Mouse (Mus musculus): ENCODE results near the gene Hunk. TPM values are rescaled to one million over a fixed set of nuclear protein-coding genes. Genes with fewer than 3 reads are reported as not detected.

Gene Hunk
- 0.51 and 1.4 TPM in 2 replicates for polyA plus RNA-seq (2012; rRNA removed)

GRCm38 (mm10) chr16:90385688-90386513 lies at the start of gene Hunk:
Gene Hunk (plus strand): TSS chr16:90386013.
- TF ChIP-seq CTCF (IDR thresholded peaks at IDR 0.05; ENCODE audit: extremely low read depth, insufficient read length, insufficient replicate concordance, low read depth, low read length): 0 out of 2 replicates have a peak, but pooled peaks have one; percentile 1
- 0 out of 2 replicates have a peak, but pooled peaks have one; percentile 15 for TF ChIP-seq POLR2A (IDR thresholded peaks at IDR 0.05; ENCODE audit: low read depth, low read length)
- Histone ChIP-seq H3K36me3 (ENCODE audit: control insufficient read depth, insufficient read depth, low read length) (no peaks in the 10 kb centered on the region), H3K4me1 (ENCODE audit: control insufficient read depth, insufficient read depth, insufficient read length, low read length) (peaks cover 3% of the 10 kb centered on the region), H3K4me3 (ENCODE audit: low read depth, low read length) (peak within 1 kb of the TSS; percentile 65), H3K27me3 (ENCODE audit: control insufficient read depth, insufficient read depth, low read length) (peaks cover 9% of the 10 kb centered on the region), H3K27ac (ENCODE audit: insufficient read depth, low read depth, low read length) (no peak within 1 kb of the TSS)
- 1% methylated on average over 99 of the region's 101 CpGs for WGBS

GRCm38 (mm10) chr16:90339026-90339425 lies 46.8 kb upstream of the Hunk start:
- 88% methylated on average over 6 of the region's 6 CpGs for WGBS
- Histone ChIP-seq H3K27ac (ENCODE audit: insufficient read depth, low read depth, low read length) (no peak overlapping the region), H3K36me3 (ENCODE audit: control insufficient read depth, insufficient read depth, low read length) (no peaks in the 10 kb centered on the region), H3K4me3 (ENCODE audit: low read depth, low read length) (no peak overlapping the region), H3K4me1 (ENCODE audit: control insufficient read depth, insufficient read depth, insufficient read length, low read length) (no peaks in the 10 kb centered on the region), H3K27me3 (ENCODE audit: control insufficient read depth, insufficient read depth, low read length) (no peaks in the 10 kb centered on the region)
- TF ChIP-seq POLR2A (IDR thresholded peaks at IDR 0.05; ENCODE audit: low read depth, low read length): no peak
- no peak for TF ChIP-seq CTCF (IDR thresholded peaks at IDR 0.05; ENCODE audit: extremely low read depth, insufficient read length, insufficient replicate concordance, low read depth, low read length)

- WGBS: 88% methylated on average over 5 of the region's 5 CpGs
- no peaks in the 10 kb centered on the region for H3K4me1 ChIP-seq (ENCODE audit: control insufficient read depth, insufficient read depth, insufficient read length, low read length)
- H3K36me3 ChIP-seq (ENCODE audit: control insufficient read depth, insufficient read depth, low read length): no peaks in the 10 kb centered on the region
Measured at GRCm38 (mm10) chr16:90341086-90341485, 44.7 kb upstream of the Hunk start.

GRCm38 (mm10) chr16:90349700-90350548 lies 35.9 kb upstream of the Hunk start:
- Histone ChIP-seq H3K4me1 (ENCODE audit: control insufficient read depth, insufficient read depth, insufficient read length, low read length) (no peaks in the 10 kb centered on the region), H3K36me3 (ENCODE audit: control insufficient read depth, insufficient read depth, low read length) (no peaks in the 10 kb centered on the region), H3K27me3 (ENCODE audit: control insufficient read depth, insufficient read depth, low read length) (no peaks in the 10 kb centered on the region), H3K4me3 (ENCODE audit: low read depth, low read length) (no peak overlapping the region), H3K27ac (ENCODE audit: insufficient read depth, low read depth, low read length) (no peak overlapping the region)
- TF ChIP-seq POLR2A (IDR thresholded peaks at IDR 0.05; ENCODE audit: low read depth, low read length): no peak
- TF ChIP-seq CTCF (IDR thresholded peaks at IDR 0.05; ENCODE audit: extremely low read depth, insufficient read length, insufficient replicate concordance, low read depth, low read length): peak; percentile 8; the same call in 1 of the 2 replicates
- WGBS: 28% methylated on average over 13 of the region's 13 CpGs

More at GRCm38 (mm10) chr16:90341086-90341485, 44.7 kb upstream of the Hunk start:
- Histone ChIP-seq H3K4me3 (ENCODE audit: low read depth, low read length) (no peak overlapping the region), H3K27ac (ENCODE audit: insufficient read depth, low read depth, low read length) (no peak overlapping the region), H3K27me3 (ENCODE audit: control insufficient read depth, insufficient read depth, low read length) (no peaks in the 10 kb centered on the region)
- no peak for TF ChIP-seq CTCF (IDR thresholded peaks at IDR 0.05; ENCODE audit: extremely low read depth, insufficient read length, insufficient replicate concordance, low read depth, low read length)
- TF ChIP-seq POLR2A (IDR thresholded peaks at IDR 0.05; ENCODE audit: low read depth, low read length): no peak

- TF ChIP-seq POLR2A (IDR thresholded peaks at IDR 0.05; ENCODE audit: low read depth, low read length) (no peak), CTCF (IDR thresholded peaks at IDR 0.05; ENCODE audit: extremely low read depth, insufficient read length, insufficient replicate concordance, low read depth, low read length) (no peak)
- 78% methylated on average over 8 of the region's 8 CpGs for WGBS
- H3K36me3 ChIP-seq (ENCODE audit: control insufficient read depth, insufficient read depth, low read length): no peaks in the 10 kb centered on the region
Measured at GRCm38 (mm10) chr16:90351726-90352125, 34.1 kb upstream of the Hunk start.

GRCm38 (mm10) chr16:90352691-90353090 lies 33.1 kb upstream of the Hunk start:
- Histone ChIP-seq H3K27me3 (ENCODE audit: control insufficient read depth, insufficient read depth, low read length) (no peaks in the 10 kb centered on the region), H3K4me1 (ENCODE audit: control insufficient read depth, insufficient read depth, insufficient read length, low read length) (no peaks in the 10 kb centered on the region), H3K36me3 (ENCODE audit: control insufficient read depth, insufficient read depth, low read length) (no peaks in the 10 kb centered on the region), H3K4me3 (ENCODE audit: low read depth, low read length) (no peak overlapping the region), H3K27ac (ENCODE audit: insufficient read depth, low read depth, low read length) (no peak overlapping the region)
- 79% methylated on average over 6 of the region's 6 CpGs for WGBS
- TF ChIP-seq CTCF (IDR thresholded peaks at IDR 0.05; ENCODE audit: extremely low read depth, insufficient read length, insufficient replicate concordance, low read depth, low read length) (no peak), POLR2A (IDR thresholded peaks at IDR 0.05; ENCODE audit: low read depth, low read length) (no peak)

More at GRCm38 (mm10) chr16:90351726-90352125, 34.1 kb upstream of the Hunk start:
- Histone ChIP-seq H3K4me3 (ENCODE audit: low read depth, low read length) (no peak overlapping the region), H3K27me3 (ENCODE audit: control insufficient read depth, insufficient read depth, low read length) (no peaks in the 10 kb centered on the region), H3K4me1 (ENCODE audit: control insufficient read depth, insufficient read depth, insufficient read length, low read length) (no peaks in the 10 kb centered on the region), H3K27ac (ENCODE audit: insufficient read depth, low read depth, low read length) (no peak overlapping the region)

All from small intestine, adult 2 months (tissue).